Comparison of ENCODE assay signal across 8 mouse cellular contexts in the genomic region with DNA sequence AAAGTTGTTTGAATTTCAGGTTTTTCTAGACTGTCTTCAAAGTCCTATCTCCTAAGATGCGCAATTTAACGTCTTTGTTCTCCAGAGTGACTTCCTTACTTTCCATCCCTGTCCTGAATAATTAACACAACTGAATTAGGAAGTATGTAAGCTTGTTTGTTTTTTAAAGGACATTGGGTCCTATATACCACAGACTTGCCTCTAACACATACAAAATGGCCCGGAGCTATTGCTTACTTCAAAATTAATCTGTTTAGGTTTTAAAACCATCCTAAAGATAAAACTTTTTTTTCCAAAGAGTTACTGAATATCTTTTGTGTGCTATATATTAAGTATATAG. TPM values are rescaled to one million over a fixed set of nuclear protein-coding genes. Genes with fewer than 3 reads are reported as not detected.
DNase-seq lines count a peak whose midpoint lies in the region; ATAC-seq lines count a peak whose summit lies in the region.

No protein-coding gene starts in this region.

- no peak for ATAC-seq in kidney, embryonic 16.5 days (ENCODE audit: low FRiP score, low TSS enrichment)
- ATAC-seq in inflammation-experienced regulatory T-cells, adult 6 months, result peak; percentile 32
- ATAC-seq in midbrain, embryonic 15.5 days (replicated peaks), result peak; percentile 55; the same call in 1 of the 2 replicates

- WGBS in kidney, embryonic 16.5 days, result 13% methylated on average over 3 of the region's 3 CpGs
- 19% methylated on average over 3 of the region's 3 CpGs for WGBS in embryonic facial prominence, embryonic 10.5 days
- WGBS in midbrain, embryonic 15.5 days, result 14% methylated on average over 3 of the region's 3 CpGs

- H3K36me3 ChIP-seq in kidney, embryonic 16.5 days (ENCODE audit: insufficient read depth, low read length), result peaks cover 1% of the 10 kb centered on the region; the same call in 1 of the 2 replicates
- H3K36me3 ChIP-seq in embryonic facial prominence, embryonic 10.5 days (replicated peaks), result peaks cover 14% of the 10 kb centered on the region
- no peaks in the 10 kb centered on the region for H3K36me3 ChIP-seq in midbrain, embryonic 15.5 days (replicated peaks)

- H3K27ac ChIP-seq in kidney, embryonic 16.5 days (ENCODE audit: low read length), result peak overlapping the region; percentile 99
- H3K27ac ChIP-seq in embryonic facial prominence, embryonic 10.5 days (replicated peaks), result peak overlapping the region; percentile 98
- H3K27ac ChIP-seq in midbrain, embryonic 15.5 days, result peak overlapping the region; percentile 93

- H3K4me2 ChIP-seq in kidney, embryonic 16.5 days (replicated peaks; ENCODE audit: low read depth, low read length), result peak overlapping the region; percentile 92
- peak overlapping the region; percentile 80 for H3K4me2 ChIP-seq in midbrain, embryonic 15.5 days

- peaks cover 9% of the 10 kb centered on the region; the same call in 1 of the 2 replicates for H3K4me1 ChIP-seq in kidney, embryonic 16.5 days (ENCODE audit: insufficient read depth, low read length)
- peaks cover 11% of the 10 kb centered on the region for H3K4me1 ChIP-seq in embryonic facial prominence, embryonic 10.5 days
- peaks cover 15% of the 10 kb centered on the region for H3K4me1 ChIP-seq in midbrain, embryonic 15.5 days

- H3K27me3 ChIP-seq in kidney, embryonic 16.5 days (ENCODE audit: insufficient read depth, low read length), result peaks cover 9% of the 10 kb centered on the region; the same call in 1 of the 2 replicates
- H3K27me3 ChIP-seq in embryonic facial prominence, embryonic 10.5 days (replicated peaks; ENCODE audit: low read depth, poor library complexity, severe bottlenecking), result peaks cover 33% of the 10 kb centered on the region
- peaks cover 14% of the 10 kb centered on the region for H3K27me3 ChIP-seq in midbrain, embryonic 15.5 days (replicated peaks)

- H3K4me3 ChIP-seq in kidney, embryonic 16.5 days (ENCODE audit: low read length), result peak overlapping the region; percentile 66
- H3K4me3 ChIP-seq in embryonic facial prominence, embryonic 10.5 days, result peak overlapping the region; percentile 71
- H3K4me3 ChIP-seq in midbrain, embryonic 15.5 days, result peak overlapping the region; percentile 83

- H3K9me3 ChIP-seq in kidney, embryonic 16.5 days (ENCODE audit: low read length), result no peaks in the 10 kb centered on the region
- no peaks in the 10 kb centered on the region for H3K9me3 ChIP-seq in embryonic facial prominence, embryonic 10.5 days
- H3K9me3 ChIP-seq in midbrain, embryonic 15.5 days, result no peaks in the 10 kb centered on the region

- H3K9ac ChIP-seq in kidney, embryonic 16.5 days (replicated peaks; ENCODE audit: low read length), result peak overlapping the region; percentile 94
- H3K9ac ChIP-seq in midbrain, embryonic 15.5 days, result peak overlapping the region; percentile 90

- no peak for DNase-seq in kidney, postnatal 4 days
- DNase-seq in embryonic facial prominence, embryonic 10.5 days (ENCODE audit: low spot score), result no peak
- no peak for DNase-seq in c-Kit-positive CD71-positive TER-119-positive erythroid progenitor cells, embryonic 14.5 days (ENCODE audit: low spot score)
- DNase-seq in embryo, embryonic 9.5 days (ENCODE audit: extremely low spot score), result no peak
- no peak for DNase-seq in cerebellum, postnatal 36 days

RNA-seq across cellular contexts. Expression of gene Ufc1, which starts 0.2 kb away (rescaled TPM):
- polyA plus RNA-seq in kidney, embryonic 16.5 days (2015; fragmentation: Nextera tagmentation; extraction: Ambion mirVana), result 102 and 111 TPM in 2 replicates
- 100 and 105 TPM in 2 replicates for polyA plus RNA-seq in embryonic facial prominence, embryonic 10.5 days (2016; fragmentation: Nextera tagmentation; extraction: Ambion mirVana)
- polyA plus RNA-seq in inflammation-experienced regulatory T-cells, adult 6 months (2017; shearing (Covaris generic)), result 100 to 1,000 TPM in 1 of 3 experiments, 10 to 100 TPM in 2; 74.6 to 118 (median 92.5) TPM
- 99.7 and 102 TPM in 2 replicates for polyA plus RNA-seq in midbrain, embryonic 15.5 days (2015; fragmentation: Nextera tagmentation; extraction: Ambion mirVana)

RNA-seq across cellular contexts. Expression of gene Usp21, which starts 7.2 kb away (rescaled TPM):
- 101 and 103 TPM in 2 replicates for polyA plus RNA-seq in kidney, embryonic 16.5 days (2015; fragmentation: Nextera tagmentation; extraction: Ambion mirVana)
- 106 and 107 TPM in 2 replicates for polyA plus RNA-seq in embryonic facial prominence, embryonic 10.5 days (2016; fragmentation: Nextera tagmentation; extraction: Ambion mirVana)
- 10 to 100 TPM; 11.0 to 25.3 (median 15.4) TPM for polyA plus RNA-seq in inflammation-experienced regulatory T-cells, adult 6 months (2017; shearing (Covaris generic))
- polyA plus RNA-seq in midbrain, embryonic 15.5 days (2015; fragmentation: Nextera tagmentation; extraction: Ambion mirVana), result 119 and 122 TPM in 2 replicates

RNA-seq across cellular contexts. Expression of gene Ppox, which starts 14.0 kb away (rescaled TPM):
- 69.2 and 77.2 TPM in 2 replicates for polyA plus RNA-seq in kidney, embryonic 16.5 days (2015; fragmentation: Nextera tagmentation; extraction: Ambion mirVana)
- 52.0 and 57.5 TPM in 2 replicates for polyA plus RNA-seq in embryonic facial prominence, embryonic 10.5 days (2016; fragmentation: Nextera tagmentation; extraction: Ambion mirVana)
- 10 to 100 TPM; 38.2 to 90.1 (median 78.6) TPM for polyA plus RNA-seq in inflammation-experienced regulatory T-cells, adult 6 months (2017; shearing (Covaris generic))
- 48.7 and 56.2 TPM in 2 replicates for polyA plus RNA-seq in midbrain, embryonic 15.5 days (2015; fragmentation: Nextera tagmentation; extraction: Ambion mirVana)

RNA-seq across cellular contexts. Expression of gene B4galt3, which starts 24.9 kb away (rescaled TPM):
- 92.2 and 99.1 TPM in 2 replicates for polyA plus RNA-seq in kidney, embryonic 16.5 days (2015; fragmentation: Nextera tagmentation; extraction: Ambion mirVana)
- 68.7 and 70.8 TPM in 2 replicates for polyA plus RNA-seq in embryonic facial prominence, embryonic 10.5 days (2016; fragmentation: Nextera tagmentation; extraction: Ambion mirVana)
- polyA plus RNA-seq in inflammation-experienced regulatory T-cells, adult 6 months (2017; shearing (Covaris generic)), result 10 to 100 TPM; 35.3 to 68.9 (median 60.8) TPM
- polyA plus RNA-seq in midbrain, embryonic 15.5 days (2015; fragmentation: Nextera tagmentation; extraction: Ambion mirVana), result 112 and 116 TPM in 2 replicates

RNA-seq across cellular contexts. Expression of gene Dedd, which starts 33.9 kb away (rescaled TPM):
- 57.0 and 59.5 TPM in 2 replicates for polyA plus RNA-seq in kidney, embryonic 16.5 days (2015; fragmentation: Nextera tagmentation; extraction: Ambion mirVana)
- polyA plus RNA-seq in embryonic facial prominence, embryonic 10.5 days (2016; fragmentation: Nextera tagmentation; extraction: Ambion mirVana), result 50.3 and 50.4 TPM in 2 replicates
- polyA plus RNA-seq in inflammation-experienced regulatory T-cells, adult 6 months (2017; shearing (Covaris generic)), result 10 to 100 TPM; 35.5 to 41.7 (median 39.7) TPM
- polyA plus RNA-seq in midbrain, embryonic 15.5 days (2015; fragmentation: Nextera tagmentation; extraction: Ambion mirVana), result 52.9 and 53.5 TPM in 2 replicates
